Mouse (Mus musculus) urinary bladder, postnatal 10 days (tissue): ENCODE measurements around the gene Nup54.
A peak's percentile ranks its signal among the peaks of the same experiment; 100 is the strongest.

ENCODE experiments used
- DNase-seq: peaks from one replicate; pipeline ENCODE4 v3.0.0; 2022; ENCODE audit warnings: low spot score

The Nup54 gene

DNA sequence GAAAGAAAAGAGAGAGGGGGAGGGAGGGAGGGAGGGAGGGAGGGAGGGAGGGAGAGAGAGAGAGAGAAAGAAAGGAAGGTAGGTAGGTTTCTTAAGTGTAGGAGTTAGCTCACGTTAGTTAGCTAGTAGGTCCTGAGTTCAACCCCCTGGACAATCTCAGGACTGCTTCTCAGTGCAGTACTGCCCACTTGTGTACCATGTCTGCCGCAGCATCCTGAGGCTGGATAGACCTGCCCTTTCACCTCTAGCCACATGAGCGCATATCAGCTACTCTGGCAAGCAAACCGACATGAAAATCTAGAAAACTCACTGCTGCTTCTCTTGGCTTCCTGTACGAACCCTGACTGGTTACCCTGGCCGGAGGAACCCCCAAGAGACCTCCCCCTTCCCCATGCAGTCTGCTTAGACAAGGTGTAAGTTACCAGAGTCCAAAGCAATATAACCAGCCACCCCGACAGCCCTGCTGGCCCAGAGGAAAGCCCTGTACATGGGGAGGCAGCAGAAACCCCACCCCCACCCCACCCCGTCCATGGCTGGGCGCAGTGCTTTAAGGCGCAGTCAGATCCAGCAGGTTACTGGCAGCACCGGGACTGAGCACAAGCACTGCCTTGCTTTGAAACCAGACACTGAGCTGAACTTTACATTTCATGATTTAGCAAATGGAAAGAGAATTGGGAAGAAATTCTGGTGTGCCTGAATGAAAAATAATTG is 21.6 kb downstream of the Nup54 start:
- DNase-seq, result no peak

GRCm38 (mm10) chr5:92411461-92412140 is 23.4 kb downstream of the Nup54 start:
- no peak for DNase-seq

DNA sequence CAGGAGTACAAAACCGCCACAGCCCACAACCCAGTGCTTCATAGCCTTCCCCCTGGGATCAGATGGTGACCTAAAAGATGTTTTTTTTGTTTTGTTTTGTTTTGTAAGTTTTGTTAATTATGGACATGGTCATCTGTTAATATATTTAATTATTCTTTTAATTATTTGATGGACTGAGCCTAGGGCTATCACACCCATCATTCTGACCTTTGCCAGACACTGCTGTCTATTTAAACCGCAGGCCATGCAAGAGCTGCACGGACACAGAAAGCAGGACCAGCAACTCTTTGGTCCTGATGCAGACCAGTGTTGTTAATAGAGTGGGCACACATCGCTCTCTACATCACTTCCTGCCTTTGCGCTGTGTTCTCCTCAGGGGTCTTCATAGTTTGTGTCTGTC is 24.5 kb downstream of the Nup54 start:
- no peak for DNase-seq

DNA sequence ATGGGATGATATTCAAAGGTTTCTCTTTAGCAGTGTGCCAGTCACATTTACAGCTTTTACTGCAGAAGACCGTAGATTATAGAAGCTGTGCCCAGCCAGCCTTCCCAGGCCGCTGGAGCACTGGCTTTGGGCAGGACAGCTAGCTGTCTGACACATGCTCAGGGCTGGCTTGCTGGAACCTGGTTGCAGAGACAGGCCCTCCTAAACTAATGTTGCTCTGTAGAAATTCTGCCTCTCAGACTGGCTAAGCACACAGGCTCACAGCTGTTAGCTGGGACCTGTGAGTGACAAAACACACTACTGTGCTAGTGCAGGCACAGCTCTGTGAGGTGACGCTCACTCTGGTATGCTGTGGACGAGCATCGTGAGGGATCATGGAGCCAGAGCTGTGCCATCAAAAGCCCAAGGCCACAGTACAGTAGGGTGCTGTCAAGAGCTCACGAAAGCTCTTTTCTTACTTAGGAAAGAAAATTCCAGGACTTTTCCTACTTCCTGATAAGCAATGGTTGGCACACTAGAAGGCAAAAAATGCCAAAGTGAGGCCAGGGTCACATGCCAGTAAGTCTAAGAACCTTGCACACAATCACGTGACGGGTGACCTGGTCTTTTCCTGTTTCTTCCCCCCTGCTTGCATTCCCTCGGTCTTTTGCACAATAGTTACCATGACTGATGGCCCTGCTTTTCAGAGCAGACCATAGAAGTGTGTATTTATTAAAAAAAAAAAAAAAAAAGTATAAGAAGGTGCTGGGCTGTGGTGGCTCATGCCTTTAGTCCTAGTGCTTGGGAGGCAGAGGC is 25.5 kb downstream of the Nup54 start:
- no peak for DNase-seq

DNA sequence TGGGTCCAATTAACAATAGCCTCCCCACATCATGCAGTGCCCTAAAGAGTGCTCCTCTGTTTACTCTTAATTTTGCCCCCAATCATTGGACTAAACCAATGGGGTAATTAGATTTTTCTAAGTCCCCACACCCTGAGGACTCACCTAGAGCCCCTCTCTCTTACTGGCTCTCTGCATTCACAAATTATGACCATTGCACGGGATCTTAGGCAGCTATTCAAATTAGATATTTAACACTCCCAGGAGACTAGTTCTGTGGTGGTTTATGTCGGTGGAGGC is 30.7 kb downstream of the Nup54 start:
- DNase-seq, result no peak

DNA sequence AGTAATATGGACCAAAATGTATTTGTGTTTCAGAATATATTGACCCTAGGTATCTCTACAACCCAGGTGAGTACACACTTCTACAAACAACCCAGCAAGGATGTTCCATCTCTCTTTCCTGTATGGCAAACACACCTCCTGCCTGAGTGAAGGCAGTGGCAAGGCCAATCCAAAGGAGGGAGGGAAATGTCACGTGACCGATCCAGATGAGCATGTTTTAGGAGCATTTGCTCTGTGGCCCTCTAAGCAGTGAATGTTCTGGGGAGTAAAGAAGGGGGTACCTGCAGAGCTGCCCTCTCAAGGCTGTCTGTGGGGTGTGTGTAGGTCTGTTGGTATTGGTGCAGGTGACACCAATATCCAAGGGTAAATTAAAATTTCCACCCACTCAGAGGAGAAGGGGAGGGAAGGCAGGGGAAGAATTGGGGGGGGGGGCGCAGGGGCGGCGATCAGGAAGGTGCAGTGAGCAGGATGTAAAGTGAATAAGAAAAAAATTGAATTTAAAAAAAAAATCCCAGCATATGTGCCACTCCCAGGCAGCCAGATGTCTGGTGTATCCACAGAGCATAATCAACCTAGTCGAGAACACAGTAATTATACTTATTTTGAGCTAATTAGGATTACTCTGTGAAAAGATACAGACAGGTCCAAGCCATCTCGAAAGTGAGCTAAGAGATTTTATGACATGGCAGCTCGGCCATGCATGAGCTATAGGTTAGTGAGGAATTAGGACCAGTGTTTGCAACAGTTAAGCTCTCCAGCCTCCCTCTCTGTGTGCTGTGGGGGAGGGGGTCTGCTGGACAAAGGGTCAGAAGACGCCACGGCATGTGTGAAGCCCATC is 31.2 kb downstream of the Nup54 start:
- no peak for DNase-seq

- no peak for DNase-seq
Measured at GRCm38 (mm10) chr5:92402816-92403215, 32.2 kb downstream of the Nup54 start.

DNA sequence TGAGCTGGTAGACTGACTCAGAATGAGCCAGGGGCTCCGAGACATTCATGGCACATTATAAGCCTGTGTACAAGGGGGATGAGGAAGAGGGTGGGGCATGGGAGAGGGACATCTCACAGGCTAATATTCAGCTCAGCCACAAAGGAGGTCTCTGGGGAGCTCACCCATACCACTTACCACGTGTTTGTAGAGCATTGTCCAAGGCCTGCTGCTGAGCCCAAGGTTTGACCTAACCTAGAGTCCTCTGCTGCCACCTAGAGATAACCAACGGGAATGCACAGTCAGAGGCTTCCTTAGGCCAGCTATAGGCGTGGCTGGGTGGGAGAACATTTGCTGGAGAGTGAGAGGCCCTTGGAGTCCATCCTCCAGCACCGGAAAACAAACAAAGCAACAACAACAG is 36.9 kb downstream of the Nup54 start:
- no peak for DNase-seq

DNA sequence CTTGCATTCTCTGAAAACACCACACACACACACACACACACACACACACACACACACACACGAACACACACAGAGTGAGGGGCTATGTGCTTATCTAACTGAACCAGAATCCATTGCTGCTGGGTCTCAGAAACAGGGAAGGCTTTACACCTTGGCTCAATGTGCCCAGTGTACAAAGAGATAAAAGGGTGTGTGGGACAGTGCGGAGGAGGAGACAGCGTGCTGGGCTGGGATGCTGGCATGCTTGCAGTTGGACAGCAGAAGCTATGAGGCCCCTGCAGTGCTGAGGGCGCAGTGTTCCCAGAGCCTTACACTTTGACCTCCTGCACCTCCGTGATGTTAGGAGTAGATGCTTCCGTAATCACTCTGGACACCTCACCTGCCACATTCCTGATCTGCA is 38.5 kb downstream of the Nup54 start:
- DNase-seq, result no peak

DNA sequence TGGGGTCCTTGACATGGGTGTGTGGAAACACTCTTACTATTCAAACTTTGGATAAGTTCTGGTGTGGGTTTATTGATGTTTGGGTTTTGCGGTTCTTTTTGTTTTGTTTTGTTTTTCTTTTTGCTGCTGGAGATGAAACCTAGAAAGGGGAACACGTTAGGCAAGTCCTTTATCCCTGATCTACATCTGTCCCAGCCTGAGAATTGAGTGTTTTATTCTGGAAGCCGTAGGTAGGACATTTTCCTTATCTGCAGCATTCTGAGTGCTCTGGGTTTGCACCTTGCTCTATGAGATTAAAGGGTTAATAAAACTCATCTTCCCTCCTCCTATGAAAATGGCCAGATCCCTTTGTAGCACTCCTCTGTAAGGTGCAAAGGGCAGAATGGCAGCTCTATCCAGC is 39.3 kb downstream of the Nup54 start:
- no peak for DNase-seq

GRCm38 (mm10) chr5:92393863-92394262 is 41.2 kb downstream of the Nup54 start:
- DNase-seq, result no peak

DNA sequence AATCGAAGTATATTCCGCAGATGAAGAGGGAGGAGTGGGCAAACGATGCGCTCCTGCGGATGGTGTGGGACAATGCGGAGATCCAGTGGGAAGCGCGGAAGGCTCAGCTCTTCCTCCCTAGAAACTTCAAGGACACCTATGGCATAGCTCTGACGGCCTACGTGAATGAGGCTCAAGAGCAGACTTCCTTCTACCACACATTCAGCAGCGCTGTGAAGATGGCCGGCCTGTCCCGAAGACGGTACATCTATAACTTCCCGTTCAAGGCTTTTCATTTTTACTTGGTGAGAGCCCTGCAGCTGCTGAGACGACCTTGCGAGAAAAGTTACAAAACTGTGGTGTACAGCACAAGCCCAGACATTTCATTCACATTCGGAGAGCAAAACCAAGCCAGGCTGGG is 42.5 kb downstream of the Nup54 start:
- DNase-seq, result no peak

GRCm38 (mm10) chr5:92390615-92391014 is 44.4 kb downstream of the Nup54 start:
- DNase-seq, result no peak

- no peak for DNase-seq
Measured at GRCm38 (mm10) chr5:92389977-92390376, 45.0 kb downstream of the Nup54 start.

DNA sequence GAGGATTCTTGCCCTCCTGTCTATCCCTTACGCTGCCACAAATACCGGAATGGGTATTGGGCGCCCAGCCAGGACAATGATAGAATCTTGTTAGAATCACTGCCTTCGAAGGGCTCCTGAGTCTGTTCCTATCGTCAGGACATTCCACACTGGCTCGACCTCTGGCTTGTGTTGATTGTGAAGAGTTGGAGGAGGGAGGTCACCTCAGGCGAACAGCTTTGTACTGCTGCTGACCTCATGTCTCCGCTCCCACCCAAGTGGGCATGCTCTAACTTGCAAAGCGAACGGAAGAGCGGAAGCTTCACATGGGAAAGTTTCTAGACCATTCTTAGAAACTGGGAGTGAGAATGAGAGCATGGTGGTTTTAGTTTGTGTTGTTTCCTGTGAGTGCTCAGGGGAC is 47.6 kb downstream of the Nup54 start:
- DNase-seq, result no peak

GRCm38 (mm10) chr5:92386643-92387042 is 48.4 kb downstream of the Nup54 start:
- no peak for DNase-seq

DNA sequence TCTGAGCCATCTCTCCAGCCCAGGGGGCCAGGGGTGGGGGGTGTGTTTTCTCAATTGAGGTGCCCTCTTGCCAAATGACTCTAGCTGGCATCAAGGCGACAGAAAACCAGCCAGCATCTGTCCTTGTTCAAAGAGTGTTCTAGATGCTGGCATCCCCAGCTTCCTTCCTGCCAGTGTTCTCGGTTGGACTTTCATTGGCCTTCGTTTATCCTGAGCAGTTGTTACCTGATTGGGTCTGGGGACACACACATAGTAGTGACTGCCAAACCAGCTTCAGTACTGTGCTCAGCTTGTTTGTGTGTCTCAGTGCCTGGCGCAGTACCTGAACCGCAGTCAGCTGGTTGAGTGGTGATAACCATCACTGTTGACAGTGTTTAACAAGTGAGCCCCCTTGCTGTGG is 48.9 kb downstream of the Nup54 start:
- DNase-seq, result no peak

- no peak for DNase-seq
Measured at GRCm38 (mm10) chr5:92384855-92385254, 50.2 kb downstream of the Nup54 start.

DNA sequence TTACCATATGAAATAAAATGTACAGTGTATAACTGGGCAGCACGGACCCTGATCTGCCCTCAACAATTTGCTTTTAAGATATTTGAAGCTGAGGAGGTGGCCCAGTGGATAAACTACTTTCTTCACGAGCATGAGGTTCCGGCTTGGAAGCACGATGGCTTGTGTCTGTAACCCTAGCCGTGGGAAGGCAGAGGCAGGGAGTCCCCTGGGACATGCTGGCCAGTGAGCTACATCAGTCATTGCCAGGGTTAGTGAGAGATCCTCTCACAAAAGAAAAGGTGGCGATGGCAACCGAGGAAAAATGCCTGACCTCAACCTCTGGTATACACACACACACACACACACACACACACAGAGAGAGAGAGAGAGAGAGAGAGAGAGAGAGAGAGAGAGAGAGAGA is 51.3 kb downstream of the Nup54 start:
- no peak for DNase-seq

- DNase-seq, result no peak
Measured at GRCm38 (mm10) chr5:92382349-92382679, 52.7 kb downstream of the Nup54 start.

DNA sequence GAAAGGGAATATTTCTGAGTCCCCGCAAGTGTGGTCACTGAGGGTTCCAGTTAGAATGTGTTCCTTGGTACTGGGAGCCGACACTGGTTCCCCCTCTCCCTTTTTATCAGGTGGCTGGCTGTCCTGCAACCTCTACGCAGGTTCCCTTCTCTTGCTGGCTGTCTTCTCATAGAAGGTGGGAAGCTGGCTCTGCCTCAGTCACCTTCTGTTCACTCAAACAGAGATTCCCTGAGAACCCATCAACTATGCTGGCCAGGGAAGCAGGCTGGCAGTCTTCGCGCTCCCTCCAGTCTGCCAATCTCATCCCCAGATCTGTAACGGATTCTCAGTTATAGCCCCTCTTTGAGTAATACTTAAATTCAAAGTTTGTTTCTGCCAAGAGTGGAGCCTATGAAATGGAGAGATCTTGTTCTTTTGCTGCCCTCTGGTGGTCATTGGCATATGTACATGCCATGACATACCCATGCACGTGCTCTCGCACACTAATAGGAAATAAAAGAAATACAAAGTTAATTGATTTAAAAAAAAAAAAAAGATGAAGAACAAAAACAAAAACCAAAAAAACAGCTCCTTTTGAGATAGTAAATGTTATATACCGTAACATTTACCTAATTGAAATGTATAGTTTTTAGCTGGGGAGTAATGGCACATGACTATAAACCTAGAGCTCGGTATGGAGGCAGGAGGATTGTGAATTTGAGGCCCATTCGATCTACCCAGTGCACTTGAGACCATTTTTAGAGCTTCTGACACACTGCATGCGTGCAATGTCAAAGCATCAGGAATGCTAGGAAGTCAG is 53.3 kb downstream of the Nup54 start:
- peak; percentile 34 for DNase-seq
